In genomic region chr9:21947540-21948130, GRCm38 (mm10) we compare ENCODE assay signal across 10 mouse cellular contexts. TPM values are rescaled to one million over a fixed set of nuclear protein-coding genes. Genes with fewer than 3 reads are reported as not detected.
DNase-seq lines count a peak whose midpoint lies in the region; ATAC-seq and TF ChIP-seq lines count a peak whose summit lies in the region.
"Had no signal": no experiment of that assay in that cellular context is flagged by ENCODE, and none has a peak within 500 bp of the region (broad histone marks: within the 10 kb centered on the region; RNA-seq: fewer than 3 reads in every experiment).

No protein-coding gene starts in this region.

- H3K9me3 ChIP-seq in hindbrain, embryonic 12.5 days (replicated peaks), result 0 out of 2 replicates have a peak, but pooled peaks cover 3% of the 10 kb centered on the region
- no peaks in the 10 kb centered on the region for H3K9me3 ChIP-seq in hindbrain, postnatal 0 days (ENCODE audit: low read length)
- H3K9me3 ChIP-seq in E14TG2a.4 (ENCODE audit: low read length) (0 out of 2 replicates have a peak, but pooled peaks cover 4% of the 10 kb centered on the region), ES-E14 (ENCODE audit: control insufficient read depth, insufficient read depth, low read depth, low read length) (no peaks in the 10 kb centered on the region)

- in situ Hi-C loops in ES-E14 (cut with MboI; ENCODE audit: low sequenced_read_pairs in 2 of 2, unreplicated experiment in 2 of 2), result no loop called here

- peaks cover 8% of the 10 kb centered on the region; the same call in 1 of the 2 replicates for H3K36me3 ChIP-seq in hindbrain, embryonic 12.5 days
- peaks cover 12% of the 10 kb centered on the region; the same call in 1 of the 2 replicates for H3K36me3 ChIP-seq in hindbrain, postnatal 0 days (ENCODE audit: insufficient read depth, low read length)
- H3K36me3 ChIP-seq in E14TG2a.4 (ENCODE audit: insufficient read depth, low read length) (no peaks in the 10 kb centered on the region), ES-E14 (ENCODE audit: control insufficient read depth, insufficient read depth, low read length, poor library complexity, severe bottlenecking) (no peaks in the 10 kb centered on the region)

- no peak for ATAC-seq in hindbrain, embryonic 12.5 days (ENCODE audit: low FRiP score)
- ATAC-seq in hindbrain, postnatal 0 days, result no peak

- H3K4me1 ChIP-seq in hindbrain, embryonic 12.5 days, result peaks cover 14% of the 10 kb centered on the region
- H3K4me1 ChIP-seq in hindbrain, postnatal 0 days (ENCODE audit: insufficient read depth, low read length), result no peaks in the 10 kb centered on the region
- H3K4me1 ChIP-seq in E14TG2a.4 (replicated peaks; ENCODE audit: low read depth, low read length), result peaks cover 42% of the 10 kb centered on the region
- H3K4me1 ChIP-seq in ES-E14 (ENCODE audit: control insufficient read depth in 2 of 2, insufficient read depth in 2 of 2, low read length in 2 of 2, poor library complexity in 1 of 2), result peaks cover 0 to 21% of the 10 kb centered on the region in 2 experiments; a peak in 2 of 4 replicates

- no peak for TF ChIP-seq CTCF in hindbrain, postnatal 0 days (IDR thresholded peaks at IDR 0.05; ENCODE audit: low read depth)
- TF ChIP-seq CTCF in E14TG2a.4 (conservative IDR thresholded peaks at IDR 0.05; ENCODE audit: low read length), result no peak

- H3K27me3 ChIP-seq in hindbrain, embryonic 12.5 days, result peaks cover 36% of the 10 kb centered on the region
- H3K27me3 ChIP-seq in hindbrain, postnatal 0 days (ENCODE audit: insufficient read depth, low read length), result no peaks in the 10 kb centered on the region
- peaks cover 57% of the 10 kb centered on the region for H3K27me3 ChIP-seq in E14TG2a.4 (ENCODE audit: insufficient read depth, low read length)

- no peak overlapping the region for H3K9ac ChIP-seq in hindbrain, embryonic 12.5 days
- no peak overlapping the region for H3K9ac ChIP-seq in hindbrain, postnatal 0 days (replicated peaks; ENCODE audit: low read length)
- H3K9ac ChIP-seq in ES-E14 (ENCODE audit: insufficient read depth, low read depth, low read length, poor library complexity, severe bottlenecking), result no peak overlapping the region

- peak overlapping the region; percentile 22; the same call in 1 of the 2 replicates for H3K4me2 ChIP-seq in hindbrain, embryonic 12.5 days (replicated peaks)
- no peak overlapping the region for H3K4me2 ChIP-seq in hindbrain, postnatal 0 days (ENCODE audit: low read depth, low read length)

- H3K4me3 ChIP-seq in hindbrain, embryonic 12.5 days, result no peak overlapping the region
- no peak overlapping the region for H3K4me3 ChIP-seq in hindbrain, postnatal 0 days (ENCODE audit: low read length)
- H3K4me3 ChIP-seq in E14TG2a.4 (replicated peaks; ENCODE audit: low read length) (peak overlapping the region; percentile 67), ES-E14 (ENCODE audit: insufficient read depth in 1 of 2, low read depth in 1 of 2, low read length in 2 of 2, poor library complexity in 1 of 2, severe bottlenecking in 1 of 2) (peak overlapping the region; percentile 7 to 30; a peak in 2 of 4 replicates)
- H3K4me3 ChIP-seq: myocyte had no signal

- H3K27ac ChIP-seq in hindbrain, embryonic 12.5 days, result no peak overlapping the region
- H3K27ac ChIP-seq in hindbrain, postnatal 0 days, result no peak overlapping the region
- H3K27ac ChIP-seq in ES-E14 (ENCODE audit: insufficient read depth, low read depth, low read length, poor library complexity, severe bottlenecking), result no peak overlapping the region

- DNase-seq in hindbrain, postnatal 0 days (ENCODE audit: low spot score), result no peak
- DNase-seq in ES-E14 (ENCODE audit: low read depth, low spot score), result no peak
- peak; percentile 55 for DNase-seq in liver
- DNase-seq in urinary bladder, postnatal 14 days (ENCODE audit: low spot score), result no peak
- no peak for DNase-seq in right cerebral cortex, postnatal 25 days
- DNase-seq: gastrocnemius, postnatal 25 days; kidney, postnatal 10 days had no signal

- WGBS in hindbrain, embryonic 12.5 days, result 7% methylated on average over 28 of the region's 28 CpGs
- WGBS in hindbrain, postnatal 0 days, result 11% methylated on average over 28 of the region's 28 CpGs

TF ChIP-seq in ES-E14, 5 proteins besides CTCF, POLR2A, EP300 and RAD21:
- TF ChIP-seq ZC3H11A (IDR thresholded peaks at IDR 0.05; ENCODE audit: borderline replicate concordance, low read depth, low read length), result no peak
- TF ChIP-seq HCFC1 (IDR thresholded peaks at IDR 0.05; ENCODE audit: borderline replicate concordance, insufficient read depth, low read length), result no peak
- TF ChIP-seq CHD2 (IDR thresholded peaks at IDR 0.05; ENCODE audit: low read depth, low read length), result no peak
- TF ChIP-seq ZNF384 (IDR thresholded peaks at IDR 0.05; ENCODE audit: low read depth, low read length), result no peak

RNA-seq across cellular contexts. Expression of gene Swsap1, which starts 7.9 kb away (rescaled TPM):
- 7.2 and 9.5 TPM in 2 replicates for polyA plus RNA-seq in hindbrain, embryonic 12.5 days (2016; fragmentation: Nextera tagmentation; extraction: Ambion mirVana)
- total RNA-seq in hindbrain, postnatal 0 days (2014; rRNA removed), result 27.8 and 35.8 TPM in 2 replicates
- 8.0 and 9.0 TPM in 2 replicates for polyA plus RNA-seq in hindbrain, postnatal 0 days (2015; fragmentation: Nextera tagmentation; extraction: Ambion mirVana)
- total RNA-seq in ES-E14 (2012; rRNA removed), result 9.5 and 10.8 TPM in 2 replicates

RNA-seq across cellular contexts. Expression of gene Plppr2, which starts 10.8 kb away (rescaled TPM):
- polyA plus RNA-seq in hindbrain, embryonic 12.5 days (2016; fragmentation: Nextera tagmentation; extraction: Ambion mirVana), result 48.3 and 54.9 TPM in 2 replicates
- 147 and 151 TPM in 2 replicates for total RNA-seq in hindbrain, postnatal 0 days (2014; rRNA removed)
- 85.6 and 95.2 TPM in 2 replicates for polyA plus RNA-seq in hindbrain, postnatal 0 days (2015; fragmentation: Nextera tagmentation; extraction: Ambion mirVana)
- 2.0 and 2.6 TPM in 2 replicates for total RNA-seq in ES-E14 (2012; rRNA removed)

RNA-seq across cellular contexts. Expression of gene Epor, which starts 15.7 kb away (rescaled TPM):
- polyA plus RNA-seq in hindbrain, embryonic 12.5 days (2016; fragmentation: Nextera tagmentation; extraction: Ambion mirVana), result 4.3 TPM in 2 replicates
- total RNA-seq in hindbrain, postnatal 0 days (2014; rRNA removed), result 0.89 and 1.7 TPM in 2 replicates
- 2.3 TPM in 2 replicates for polyA plus RNA-seq in hindbrain, postnatal 0 days (2015; fragmentation: Nextera tagmentation; extraction: Ambion mirVana)
- 1.7 and 3.9 TPM in 2 replicates for total RNA-seq in ES-E14 (2012; rRNA removed)

RNA-seq across cellular contexts. Expression of gene Tmem205, which starts 20.3 kb away (rescaled TPM):
- polyA plus RNA-seq in hindbrain, embryonic 12.5 days (2016; fragmentation: Nextera tagmentation; extraction: Ambion mirVana), result 37.0 and 37.5 TPM in 2 replicates
- total RNA-seq in hindbrain, postnatal 0 days (2014; rRNA removed), result 34.9 and 52.0 TPM in 2 replicates
- 56.2 and 56.3 TPM in 2 replicates for polyA plus RNA-seq in hindbrain, postnatal 0 days (2015; fragmentation: Nextera tagmentation; extraction: Ambion mirVana)
- total RNA-seq in ES-E14 (2012; rRNA removed), result 38.1 and 75.3 TPM in 2 replicates

RNA-seq across cellular contexts. Expression of gene Ccdc159, which starts 20.4 kb away (rescaled TPM):
- 8.8 and 9.2 TPM in 2 replicates for polyA plus RNA-seq in hindbrain, embryonic 12.5 days (2016; fragmentation: Nextera tagmentation; extraction: Ambion mirVana)
- total RNA-seq in hindbrain, postnatal 0 days (2014; rRNA removed), result 6.0 and 8.4 TPM in 2 replicates
- 3.9 and 4.0 TPM in 2 replicates for polyA plus RNA-seq in hindbrain, postnatal 0 days (2015; fragmentation: Nextera tagmentation; extraction: Ambion mirVana)
- 1.8 and 1.9 TPM in 2 replicates for total RNA-seq in ES-E14 (2012; rRNA removed)

Comparison
In these comparisons a context has a peak if more than half of its experiments do, and no peak if none do; other contexts are left out.
1. H3K4me3 ChIP-seq: peak in E14TG2a.4 (single experiment) and ES-E14 (2 of 2); none in hindbrain, embryonic 12.5 days (single experiment) and hindbrain, postnatal 0 days (single experiment).
2. RNA of gene Plppr2, which starts 10.8 kb away (total RNA-seq): 147 to 151 TPM in hindbrain, postnatal 0 days; 2.0 to 2.6 TPM in ES-E14; every median in the first group is over 10 times any median in the second.